Mouse (Mus musculus) erythroblast, embryonic 14.5 days (primary cell): Measurements from ENCODE around the gene Hcn1.

Experiments
- GATA1 ChIP-seq: IDR thresholded peaks from 2 replicates; pipeline ENCODE4 v1.6.1; 2012; ENCODE audit warnings: low read length, inconsistent platforms, mixed read lengths
- TAL1 ChIP-seq: IDR thresholded peaks from 3 replicates; pipeline ENCODE4 v1.6.1; 2012; ENCODE audit warnings: low read length, inconsistent platforms, mixed read lengths

GRCm38 (mm10) chr13:117907801-117908200, 305.7 kb downstream of the Hcn1 start:
- no peak for TF ChIP-seq GATA1
- TF ChIP-seq TAL1 = no peak
